Mouse (Mus musculus) gastrocnemius, adult 18-20 months (tissue): ENCODE results near the gene Pacs1. TPM values are rescaled to one million over a fixed set of nuclear protein-coding genes. Genes with fewer than 3 reads are reported as not detected.
"Not testable (repeated sequence)": the region's sequence is repeated elsewhere in the genome, so short reads cannot be mapped to it uniquely, and the experiment has no call there.

Experiments
- DNase-seq: peaks from one replicate; pipeline ENCODE4 v3.0.0; 2021; ENCODE audit warnings: low spot score
- microRNA-seq: library from miRNA; unstranded; fragments of <30 nt; microRNA quantifications from one replicate; pipeline ENCODE4 v1.2.0, GENCODE M21; 2021
- total RNA-seq, 2 experiments: library from RNA; stranded (reverse); gene quantifications; 2 replicates each; pipeline ENCODE4 v1.2.3; 2021

Pacs1 gene
- total RNA-seq, 2 experiments from 2014 or later, result 6.5 to 8.2 TPM

GRCm38 (mm10) chr19:5097521-5098362 lies 175.2 kb downstream of the Pacs1 start:
- DNase-seq, result no peak

- no peak for DNase-seq
Observed at GRCm38 (mm10) chr19:5095887-5096474, 176.9 kb downstream of the Pacs1 start.

GRCm38 (mm10) chr19:5094746-5095417 lies 178.0 kb downstream of the Pacs1 start:
- DNase-seq, result no peak

GRCm38 (mm10) chr19:5094243-5094632 lies 178.7 kb downstream of the Pacs1 start:
- DNase-seq, result peak; percentile 84

- DNase-seq, result no peak
Observed at GRCm38 (mm10) chr19:5093481-5094242, 179.3 kb downstream of the Pacs1 start.

GRCm38 (mm10) chr19:5092083-5092482 lies 180.8 kb downstream of the Pacs1 start:
- no peak for DNase-seq

- no peak for DNase-seq
Observed at GRCm38 (mm10) chr19:5089324-5089723, 183.6 kb downstream of the Pacs1 start.

- DNase-seq, result peak; percentile 95
Observed at GRCm38 (mm10) chr19:5087884-5088728, 184.8 kb downstream of the Pacs1 start, which contains the start of gene Yif1a. Gene Yif1a, plus strand, starts transcription at chr19:5088538.

- not testable (repeated sequence) for DNase-seq
Observed at GRCm38 (mm10) chr19:5086533-5086932, 186.4 kb downstream of the Pacs1 start.

GRCm38 (mm10) chr19:5085145-5085863 lies 187.6 kb downstream of the Pacs1 start, which contains the start of gene Tmem151a:
Gene Tmem151a, minus strand, starts transcription at chr19:5085531.
- no peak for DNase-seq

GRCm38 (mm10) chr19:5084834-5085144 lies 188.1 kb downstream of the Pacs1 start:
- DNase-seq, result no peak

- DNase-seq, result no peak
Observed at GRCm38 (mm10) chr19:5083961-5084833, 188.7 kb downstream of the Pacs1 start.

Small RNA genes within 50 kb of the gene (microRNA-seq; reads per million reads assigned to microRNA genes)
- gene Gm27468, result not detected

Other genes with a start within 250 kb of the Pacs1 start
- 1 to 10 TPM; 4.1 to 5.3 TPM for gene Slc29a2, start 249.3 kb downstream of the Pacs1 start, total RNA-seq
- gene B4gat1, start 234.3 kb downstream of the Pacs1 start, total RNA-seq, result 10 to 100 TPM; 18.7 to 23.2 TPM
- 1 to 10 TPM in 1 of 2 experiments, under 1 TPM in 1; 0.50 to 1.2 TPM for gene AC124502.3, start 234.2 kb downstream of the Pacs1 start, total RNA-seq
- 10 to 100 TPM; 14.8 to 15.3 TPM for gene Brms1, start 231.8 kb downstream of the Pacs1 start, total RNA-seq
- 1 to 10 TPM in 1 of 2 experiments, under 1 TPM in 1; 0.71 to 1.2 TPM for gene Rin1, start 222.6 kb downstream of the Pacs1 start, total RNA-seq
- 10 to 100 TPM in 1 of 2 experiments, 1 to 10 TPM in 1; 6.3 to 11.8 TPM for gene Cd248, start 205.0 kb downstream of the Pacs1 start, total RNA-seq
- gene Tmem151a, start 187.6 kb downstream of the Pacs1 start, total RNA-seq, result under 1 TPM in 1 of 2 experiments, not detected in 1; 0.18 TPM
- 10 to 100 TPM; 45.1 to 47.0 TPM for gene Yif1a, start 184.6 kb downstream of the Pacs1 start, total RNA-seq
- gene Cnih2, start 174.6 kb downstream of the Pacs1 start, total RNA-seq, result not detected
- 100 to 1,000 TPM; 117 to 118 TPM for gene Rab1b, start 166.0 kb downstream of the Pacs1 start, total RNA-seq
- 10 to 100 TPM; 58.6 to 61.0 TPM for gene Klc2, start 154.6 kb downstream of the Pacs1 start, total RNA-seq
- gene Sf3b2, start 22.3 kb upstream of the Pacs1 start, total RNA-seq, result 10 to 100 TPM; 66.7 to 68.2 TPM
- not detected for gene Gal3st3, start 25.2 kb upstream of the Pacs1 start, total RNA-seq
- gene Catsper1, start 62.6 kb upstream of the Pacs1 start, total RNA-seq, result not detected
- gene Cst6, start 76.5 kb upstream of the Pacs1 start, total RNA-seq, result 10 to 100 TPM; 47.6 to 50.7 TPM
- 10 to 100 TPM; 16.3 to 16.5 TPM for gene Eif1ad, start 93.6 kb upstream of the Pacs1 start, total RNA-seq
- 100 to 1,000 TPM; 127 to 128 TPM for gene Banf1, start 94.0 kb upstream of the Pacs1 start, total RNA-seq
- gene Sart1, start 115.6 kb upstream of the Pacs1 start, total RNA-seq, result 10 to 100 TPM; 36.5 to 38.8 TPM
- gene Tsga10ip, start 129.4 kb upstream of the Pacs1 start, total RNA-seq, result 1 to 10 TPM; 1.2 to 1.3 TPM
- 100 to 1,000 TPM; 587 to 651 TPM for gene Drap1, start 151.9 kb upstream of the Pacs1 start, total RNA-seq
- 10 to 100 TPM; 32.9 to 36.2 TPM for gene AI837181, start 152.0 kb upstream of the Pacs1 start, total RNA-seq
- under 1 TPM; 0.17 to 0.34 TPM for gene Fosl1, start 174.4 kb upstream of the Pacs1 start, total RNA-seq
- gene Ccdc85b, start 184.8 kb upstream of the Pacs1 start, total RNA-seq, result 1 to 10 TPM; 4.0 to 5.1 TPM
- gene Fibp, start 187.5 kb upstream of the Pacs1 start, total RNA-seq, result 10 to 100 TPM; 33.7 to 38.5 TPM
- gene Ctsw, start 195.4 kb upstream of the Pacs1 start, total RNA-seq, result not detected
- 1 to 10 TPM; 4.0 to 5.6 TPM for gene Efemp2, start 200.8 kb upstream of the Pacs1 start, total RNA-seq
- gene Mus81, start 215.3 kb upstream of the Pacs1 start, total RNA-seq, result 10 to 100 TPM; 18.3 to 22.1 TPM
- 10 to 100 TPM; 48.4 to 74.2 TPM for gene Cfl1, start 217.3 kb upstream of the Pacs1 start, total RNA-seq
- under 1 TPM; 0.21 to 0.30 TPM for gene 1700020D05Rik, start 230.7 kb upstream of the Pacs1 start, total RNA-seq
- 1 to 10 TPM; 5.5 to 5.8 TPM for gene Snx32, start 237.4 kb upstream of the Pacs1 start, total RNA-seq